Mouse (Mus musculus) neural tube, embryonic 14.5 days (tissue): ENCODE data around the gene S100a11. TPM values are rescaled to one million over a fixed set of nuclear protein-coding genes. Genes with fewer than 3 reads are reported as not detected.
A peak's percentile ranks its signal among the peaks of the same experiment; 100 is the strongest.

ENCODE experiments used
- ATAC-seq: fragments of 200-750 bp; cut with Nextera tagmentation; 2 replicates; pipeline ENCODE4 v1.8.0; 2017; ENCODE audit warnings: low read depth, mild to moderate bottlenecking, moderate TSS enrichment, moderate library complexity
- H3K27ac ChIP-seq: fragments of 300-500 bp; sonication (generic); 2 replicates; pipeline ENCODE4 v1.5.1; 2014; ENCODE audit warnings: low read depth, mild to moderate bottlenecking, control low read depth, low read length, moderate library complexity, mixed read lengths
- H3K27me3 ChIP-seq: fragments of 300-500 bp; sonication (generic); 2 replicates; pipeline ENCODE4 v1.6.1; 2014; ENCODE audit warnings: low read length; ENCODE audit not compliant: control insufficient read depth, insufficient read depth
- H3K36me3 ChIP-seq: fragments of 300-500 bp; sonication (generic); 2 replicates; pipeline ENCODE4 v1.6.1; 2014; ENCODE audit warnings: low read length, mixed read lengths; ENCODE audit not compliant: control insufficient read depth, insufficient read depth
- H3K4me1 ChIP-seq: fragments of 300-500 bp; sonication (generic); 2 replicates; pipeline ENCODE4 v1.6.1; 2014; ENCODE audit warnings: low read length; ENCODE audit not compliant: control insufficient read depth, insufficient read depth
- H3K4me2 ChIP-seq: fragments of 300-500 bp; sonication (generic); 2 replicates; pipeline ENCODE4 v1.6.1; 2014; ENCODE audit warnings: mild to moderate bottlenecking, low read depth, low read length, control low read depth
- H3K4me3 ChIP-seq: fragments of 300-500 bp; sonication (generic); 2 replicates; pipeline ENCODE4 v1.5.1; 2014; ENCODE audit warnings: low read depth, low read length, control low read depth, mixed read lengths
- H3K9ac ChIP-seq: fragments of 300-500 bp; sonication (generic); replicated peaks from 2 replicates; pipeline ENCODE4 v1.6.1; 2014; ENCODE audit warnings: low read depth, mild to moderate bottlenecking, control low read depth, low read length, mixed read lengths
- H3K9me3 ChIP-seq: fragments of 300-500 bp; sonication (generic); 2 replicates; pipeline ENCODE4 v1.6.1; 2016; ENCODE audit warnings: low read length; ENCODE audit not compliant: control insufficient read depth
- WGBS: fragments of 180-500 bp; shearing (Covaris S2); extraction: QIAGEN DNeasy Blood & Tissue Kit; methylation state at CpG from one replicate; pipeline ENCODE4 v1.1.7; 2014; 5-methylcytosine and 5-hydroxymethylcytosine counted together
- polyA plus RNA-seq: library from polyadenylated mRNA; unstranded; fragments of >200 nt; fragmentation: Nextera tagmentation; extraction: Ambion mirVana; gene quantifications from 2 replicates; pipeline ENCODE4 v1.2.1, GENCODE M21; 2014

The S100a11 gene
- polyA plus RNA-seq, 1 experiment from 2014 or later = 104 TPM

DNA sequence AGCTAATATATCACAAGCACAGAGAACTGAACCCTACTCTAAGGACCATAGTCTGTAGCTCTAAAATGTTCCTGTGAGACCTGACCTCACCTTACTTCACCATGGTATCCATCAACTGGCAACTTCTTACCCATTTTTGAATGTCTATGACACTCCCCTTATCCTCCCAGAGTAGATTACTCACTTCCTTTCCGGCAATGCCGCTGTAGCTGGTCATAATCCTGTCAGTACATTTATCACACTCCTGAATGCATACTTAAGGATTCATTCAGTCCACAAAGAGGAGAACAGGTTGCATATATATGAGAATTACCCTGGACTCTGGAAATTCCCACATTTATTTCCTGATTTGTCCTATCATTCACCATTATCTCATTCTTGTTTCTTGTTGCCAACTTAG, 2.9 kb upstream of the S100a11 start:
- H3K27me3 ChIP-seq = 0 out of 2 replicates have a peak, but pooled peaks cover 4% of the 10 kb centered on the region
- WGBS = 61% methylated on average over 2 of the region's 2 CpGs

DNA sequence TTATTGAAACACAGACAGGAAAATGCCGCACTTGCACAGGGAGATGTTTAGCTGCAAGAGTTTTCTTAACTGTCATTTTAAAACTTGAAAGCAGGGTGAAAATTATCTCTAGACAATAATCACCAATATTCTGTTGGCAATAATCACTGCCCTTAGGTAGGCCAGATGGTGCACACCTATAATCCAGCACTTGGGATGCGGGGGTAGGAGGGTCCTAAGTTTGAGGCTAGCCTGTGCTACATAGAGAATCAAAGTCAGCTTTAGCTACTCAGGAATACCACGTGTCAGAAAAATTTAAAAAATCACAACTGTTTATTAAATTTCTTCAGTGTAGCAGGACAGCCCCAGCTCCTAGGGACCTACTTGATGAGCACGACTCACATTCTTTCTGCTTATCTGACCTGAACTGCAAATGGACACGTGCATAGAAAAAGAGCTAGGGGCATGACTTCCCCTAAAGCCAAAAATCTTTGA, 395 bp upstream of the S100a11 start:
- H3K4me1 ChIP-seq = 0 out of 2 replicates have a peak, but pooled peaks cover 4% of the 10 kb centered on the region

More for the DNA sequence above, 2.9 kb upstream of the S100a11 start:
- Histone ChIP-seq H3K36me3 (no peaks in the 10 kb centered on the region), H3K27ac (no peak overlapping the region), H3K4me3 (no peak overlapping the region), H3K4me2 (no peak overlapping the region), H3K9me3 (no peaks in the 10 kb centered on the region), H3K4me1 (0 out of 2 replicates have a peak, but pooled peaks cover 4% of the 10 kb centered on the region), H3K9ac (no peak overlapping the region)
- ATAC-seq = no peak

DNA sequence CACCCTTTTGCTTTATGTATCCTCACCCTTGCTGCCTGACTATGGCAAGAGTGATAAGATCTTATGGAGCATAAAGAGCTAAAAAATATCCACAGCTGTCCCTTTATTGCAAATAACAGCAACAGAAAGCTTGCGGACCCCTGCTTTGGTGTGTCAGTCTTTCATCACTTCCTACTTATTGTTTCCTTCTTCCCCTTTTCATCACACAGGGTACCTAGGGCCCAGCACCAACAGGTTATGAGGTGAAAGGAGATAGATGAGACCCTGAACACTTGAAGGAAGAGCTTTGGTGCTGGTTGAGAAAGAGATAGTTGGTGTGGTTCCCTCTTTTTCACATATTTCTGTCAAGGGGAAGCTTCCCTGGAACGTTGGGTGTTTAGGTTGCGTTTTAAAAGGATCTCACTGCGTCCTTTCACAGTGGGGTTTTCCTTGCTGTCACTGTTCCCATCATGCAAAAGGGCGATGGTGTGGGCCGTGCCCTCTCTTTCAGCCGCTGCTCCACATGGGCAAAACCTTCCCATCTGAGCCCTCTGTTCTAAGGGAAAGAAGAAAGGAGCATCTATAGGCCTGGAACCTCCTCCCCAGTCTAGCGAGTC, 1.3 kb downstream of the S100a11 start:
- WGBS = 87% methylated on average over 8 of the region's 8 CpGs
- Histone ChIP-seq H3K4me3 (no peak overlapping the region), H3K4me2 (peak overlapping the region; percentile 57; the same call in 1 of the 2 replicates), H3K4me1 (0 out of 2 replicates have a peak, but pooled peaks cover 4% of the 10 kb centered on the region), H3K36me3 (no peaks in the 10 kb centered on the region), H3K27ac (no peak overlapping the region), H3K9me3 (no peaks in the 10 kb centered on the region), H3K27me3 (0 out of 2 replicates have a peak, but pooled peaks cover 4% of the 10 kb centered on the region), H3K9ac (no peak overlapping the region)
- no peak for ATAC-seq

More for the DNA sequence above, 395 bp upstream of the S100a11 start:
- 0 out of 2 replicates have a peak, but pooled peaks have one; percentile 9 for ATAC-seq
- no peaks in the 10 kb centered on the region for H3K9me3 ChIP-seq
- H3K4me3 ChIP-seq = no peak overlapping the region
- no peak overlapping the region for H3K27ac ChIP-seq
- 0 out of 2 replicates have a peak, but pooled peaks cover 4% of the 10 kb centered on the region for H3K27me3 ChIP-seq
- 59% methylated on average over 5 of the region's 5 CpGs for WGBS
- no peaks in the 10 kb centered on the region for H3K36me3 ChIP-seq
- no peak overlapping the region for H3K4me2 ChIP-seq
- H3K9ac ChIP-seq = no peak overlapping the region

GRCm38 (mm10) chr3:93522611-93523010, 2.3 kb downstream of the S100a11 start:
- 40% methylated on average over 7 of the region's 7 CpGs for WGBS
- Histone ChIP-seq H3K36me3 (no peaks in the 10 kb centered on the region), H3K27ac (no peak overlapping the region), H3K27me3 (0 out of 2 replicates have a peak, but pooled peaks cover 4% of the 10 kb centered on the region), H3K4me3 (no peak overlapping the region), H3K9ac (no peak overlapping the region), H3K4me1 (0 out of 2 replicates have a peak, but pooled peaks cover 4% of the 10 kb centered on the region), H3K4me2 (no peak overlapping the region), H3K9me3 (no peaks in the 10 kb centered on the region)
- no peak for ATAC-seq

- no peak for ATAC-seq
- no peaks in the 10 kb centered on the region for H3K36me3 ChIP-seq
- WGBS = 90% methylated on average over 3 of the region's 3 CpGs
These were observed 7.0 kb downstream of the S100a11 start for GRCm38 (mm10) chr3:93527300-93527699.

GRCm38 (mm10) chr3:93528807-93529206, 8.5 kb downstream of the S100a11 start:
- WGBS = 83% methylated on average over 5 of the region's 5 CpGs
- H3K4me3 ChIP-seq = no peak overlapping the region
- H3K9me3 ChIP-seq = no peaks in the 10 kb centered on the region
- H3K27me3 ChIP-seq = no peaks in the 10 kb centered on the region
- ATAC-seq = no peak
- no peaks in the 10 kb centered on the region for H3K4me1 ChIP-seq
- no peak overlapping the region for H3K9ac ChIP-seq
- no peaks in the 10 kb centered on the region for H3K36me3 ChIP-seq
- no peak overlapping the region for H3K4me2 ChIP-seq
- no peak overlapping the region for H3K27ac ChIP-seq

More at GRCm38 (mm10) chr3:93527300-93527699, 7.0 kb downstream of the S100a11 start:
- H3K27ac ChIP-seq = no peak overlapping the region
- H3K9ac ChIP-seq = no peak overlapping the region
- H3K9me3 ChIP-seq = no peaks in the 10 kb centered on the region
- H3K4me3 ChIP-seq = no peak overlapping the region
- no peaks in the 10 kb centered on the region for H3K4me1 ChIP-seq
- H3K4me2 ChIP-seq = no peak overlapping the region
- H3K27me3 ChIP-seq = no peaks in the 10 kb centered on the region

DNA sequence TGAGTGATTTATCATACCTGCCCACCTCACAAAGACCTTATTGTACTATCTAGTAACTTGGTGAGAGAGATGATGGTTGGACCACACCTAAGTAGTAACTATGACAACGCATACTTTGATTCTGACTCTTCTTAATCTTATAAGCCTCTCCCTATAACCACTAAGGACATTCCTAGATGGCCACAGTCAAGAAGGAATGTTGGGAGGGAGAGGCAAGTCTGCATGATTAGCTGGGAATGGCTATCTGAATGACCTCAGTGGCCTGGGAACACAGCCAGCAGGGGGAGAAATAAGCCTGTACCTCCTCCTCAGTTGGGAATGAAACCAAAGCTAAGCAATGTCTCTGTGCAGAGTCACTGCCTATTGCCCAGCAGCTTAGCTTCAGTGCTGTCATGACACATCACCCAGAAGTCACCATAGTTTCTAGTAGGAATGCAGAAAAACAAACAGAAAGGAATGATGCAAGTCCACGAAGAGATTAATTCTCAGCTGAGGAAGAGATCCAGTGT, 16.8 kb downstream of the S100a11 start:
- no peak for ATAC-seq
- no peak overlapping the region for H3K27ac ChIP-seq
- 66% methylated on average over 2 of the region's 2 CpGs for WGBS

GRCm38 (mm10) chr3:93538486-93538885, 18.2 kb downstream of the S100a11 start:
- Histone ChIP-seq H3K4me3 (no peak overlapping the region), H3K4me1 (no peaks in the 10 kb centered on the region), H3K9me3 (no peaks in the 10 kb centered on the region), H3K27me3 (no peaks in the 10 kb centered on the region), H3K4me2 (no peak overlapping the region), H3K27ac (no peak overlapping the region), H3K9ac (no peak overlapping the region), H3K36me3 (no peaks in the 10 kb centered on the region)
- WGBS = 84% methylated on average over 2 of the region's 2 CpGs
- no peak for ATAC-seq

More for the DNA sequence above, 16.8 kb downstream of the S100a11 start:
- Histone ChIP-seq H3K4me1 (no peaks in the 10 kb centered on the region), H3K4me2 (no peak overlapping the region), H3K36me3 (no peaks in the 10 kb centered on the region), H3K4me3 (no peak overlapping the region), H3K9ac (no peak overlapping the region), H3K27me3 (no peaks in the 10 kb centered on the region), H3K9me3 (no peaks in the 10 kb centered on the region)

GRCm38 (mm10) chr3:93541501-93541900, 21.2 kb downstream of the S100a11 start:
- Histone ChIP-seq H3K9ac (no peak overlapping the region), H3K4me3 (no peak overlapping the region), H3K36me3 (no peaks in the 10 kb centered on the region), H3K27me3 (no peaks in the 10 kb centered on the region), H3K4me1 (no peaks in the 10 kb centered on the region), H3K27ac (no peak overlapping the region), H3K4me2 (no peak overlapping the region), H3K9me3 (no peaks in the 10 kb centered on the region)
- WGBS = 80% methylated on average over 2 of the region's 2 CpGs
- ATAC-seq = no peak
